Mouse (Mus musculus): Measurements from ENCODE around the gene Atm. TPM values are rescaled to one million over a fixed set of nuclear protein-coding genes. Genes with fewer than 3 reads are reported as not detected.

Gene Atm
- polyA plus RNA-seq, 1 experiment from 2014 or later: 10.0 TPM

DNA sequence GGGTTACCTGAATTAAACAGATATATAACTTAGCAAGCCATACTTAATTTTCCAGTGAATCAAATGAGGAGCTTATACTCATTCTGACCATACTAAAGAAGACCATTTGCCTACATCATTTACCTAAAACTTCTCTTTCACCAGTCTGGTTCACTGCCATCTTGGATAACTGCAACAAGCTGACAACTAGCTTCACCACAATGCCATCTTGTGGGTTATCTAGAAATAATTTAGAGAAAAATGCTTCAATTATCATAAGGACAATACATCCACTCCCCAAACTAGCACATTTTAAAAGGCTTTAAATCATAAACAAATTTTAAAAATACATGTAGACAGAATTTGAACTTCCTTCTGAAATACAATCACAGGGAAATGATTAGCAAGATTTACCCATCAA lies 50.7 kb downstream of the Atm start:
- Histone ChIP-seq H3K27me3 (replicated peaks) (no peaks in the 10 kb centered on the region), H3K4me2 (no peak overlapping the region), H3K4me3 (no peak overlapping the region), H3K27ac (ENCODE audit: poor library complexity, severe bottlenecking) (no peak overlapping the region), H3K4me1 (replicated peaks) (no peaks in the 10 kb centered on the region), H3K9me3 (replicated peaks) (no peaks in the 10 kb centered on the region), H3K9ac (no peak overlapping the region), H3K36me3 (peaks cover 48% of the 10 kb centered on the region)
- no peak for ATAC-seq (ENCODE audit: insufficient number of reproducible peaks, low FRiP score)

DNA sequence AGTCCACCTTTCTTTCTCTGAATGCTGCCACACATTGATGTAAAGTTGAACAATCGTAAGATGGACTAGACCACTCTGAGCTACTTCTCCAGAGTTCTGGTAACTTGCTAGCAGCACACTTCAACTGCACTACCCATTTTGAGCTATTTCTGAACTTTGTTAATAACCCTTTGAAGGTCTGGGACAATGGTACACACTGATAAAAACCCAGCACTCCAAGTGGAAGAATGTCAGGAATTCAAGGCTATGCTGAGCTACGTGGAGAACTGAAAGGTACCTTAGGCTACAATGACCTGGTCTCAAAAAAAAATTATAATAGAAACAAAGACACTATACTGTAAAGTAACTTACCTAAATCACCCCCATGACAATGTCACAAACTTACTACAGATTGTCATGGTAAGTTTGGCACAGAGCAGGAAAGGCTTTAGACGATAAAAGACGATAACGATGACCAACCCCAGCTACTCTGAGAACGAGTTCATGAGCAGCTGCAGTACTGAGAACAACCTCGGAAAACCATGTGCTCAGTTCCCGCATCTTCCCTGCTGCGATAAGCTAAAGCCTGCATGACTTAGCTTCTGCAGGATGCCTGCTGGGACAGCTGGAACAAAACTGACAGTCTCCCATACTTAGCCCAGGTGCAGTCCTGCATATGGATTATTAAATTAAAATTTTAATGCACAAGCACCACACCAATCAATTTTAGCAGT lies 63.6 kb downstream of the Atm start:
- Histone ChIP-seq H3K9me3 (replicated peaks) (no peaks in the 10 kb centered on the region), H3K4me1 (replicated peaks) (peaks cover 15% of the 10 kb centered on the region), H3K36me3 (peaks cover 15% of the 10 kb centered on the region), H3K4me3 (no peak overlapping the region), H3K27ac (ENCODE audit: poor library complexity, severe bottlenecking) (no peak overlapping the region), H3K9ac (no peak overlapping the region), H3K4me2 (0 out of 2 replicates have a peak overlapping the region, but pooled peaks have one; percentile 21), H3K27me3 (replicated peaks) (no peaks in the 10 kb centered on the region)
- 39% methylated on average over 9 of the region's 9 CpGs for WGBS
- no peak for ATAC-seq (ENCODE audit: insufficient number of reproducible peaks, low FRiP score)

DNA sequence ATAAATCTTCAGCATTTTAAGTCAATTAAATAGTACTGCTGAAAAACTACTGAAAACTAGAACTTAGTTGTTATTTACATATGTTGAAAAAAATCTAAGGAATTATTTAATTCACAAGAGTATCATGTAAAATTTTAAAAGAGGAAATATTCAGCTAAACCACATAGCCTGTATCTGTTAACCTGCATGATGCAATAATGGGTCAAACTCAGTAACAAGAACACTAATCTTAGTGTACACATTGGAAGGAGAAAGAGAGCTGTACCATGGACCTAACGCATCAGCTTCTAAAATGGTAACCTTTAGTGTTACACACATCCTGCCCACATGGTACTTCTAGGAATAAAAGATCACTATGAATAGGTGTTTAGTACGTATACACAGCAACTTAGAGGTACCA lies 84.5 kb downstream of the Atm start:
- ATAC-seq (ENCODE audit: insufficient number of reproducible peaks, low FRiP score): no peak
- Histone ChIP-seq H3K4me3 (no peak overlapping the region), H3K27me3 (replicated peaks) (no peaks in the 10 kb centered on the region), H3K9me3 (replicated peaks) (no peaks in the 10 kb centered on the region), H3K4me1 (replicated peaks) (no peaks in the 10 kb centered on the region), H3K4me2 (no peak overlapping the region), H3K36me3 (peaks cover 45% of the 10 kb centered on the region), H3K9ac (no peak overlapping the region), H3K27ac (ENCODE audit: poor library complexity, severe bottlenecking) (no peak overlapping the region)
- WGBS: 92% methylated on average over 2 of the region's 2 CpGs

DNA sequence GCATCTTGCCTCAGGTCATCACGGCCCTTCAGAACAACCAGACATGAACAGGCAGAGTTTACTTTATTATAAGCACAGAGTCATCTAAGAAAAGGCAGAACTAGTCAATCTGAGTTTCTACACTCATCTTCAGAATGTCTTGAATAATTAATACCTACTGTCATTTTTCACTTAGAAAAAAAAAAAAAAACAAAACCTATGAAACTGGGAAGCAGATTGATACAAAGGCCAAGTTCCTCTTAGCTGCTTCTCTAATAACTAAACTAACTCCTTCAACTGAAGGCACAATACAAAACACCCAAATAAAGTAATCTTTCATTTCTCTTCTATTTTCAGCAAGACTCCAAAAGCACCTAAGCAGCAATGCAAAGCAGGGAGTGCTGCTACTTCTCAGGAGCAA lies 85.9 kb downstream of the Atm start:
- Histone ChIP-seq H3K27me3 (replicated peaks) (no peaks in the 10 kb centered on the region), H3K4me1 (replicated peaks) (no peaks in the 10 kb centered on the region), H3K9ac (no peak overlapping the region), H3K9me3 (replicated peaks) (no peaks in the 10 kb centered on the region), H3K27ac (ENCODE audit: poor library complexity, severe bottlenecking) (no peak overlapping the region), H3K4me3 (no peak overlapping the region), H3K4me2 (no peak overlapping the region), H3K36me3 (peaks cover 49% of the 10 kb centered on the region)
- ATAC-seq (ENCODE audit: insufficient number of reproducible peaks, low FRiP score): no peak
- WGBS: 88% methylated on average over 1 of the region's 1 CpGs

- Histone ChIP-seq H3K4me1 (replicated peaks) (peaks cover 5% of the 10 kb centered on the region; the same call in 1 of the 2 replicates), H3K9me3 (replicated peaks) (no peaks in the 10 kb centered on the region), H3K27me3 (replicated peaks) (no peaks in the 10 kb centered on the region), H3K27ac (ENCODE audit: poor library complexity, severe bottlenecking) (no peak overlapping the region), H3K36me3 (peaks cover 17% of the 10 kb centered on the region), H3K4me2 (no peak overlapping the region), H3K4me3 (no peak overlapping the region), H3K9ac (no peak overlapping the region)
- 78% methylated on average over 14 of the region's 14 CpGs for WGBS
- no peak for ATAC-seq (ENCODE audit: insufficient number of reproducible peaks, low FRiP score)
These were observed 100.5 kb downstream of the Atm start for GRCm38 (mm10) chr9:53435830-53436570.

GRCm38 (mm10) chr9:53427638-53428037 lies 108.9 kb downstream of the Atm start:
- Histone ChIP-seq H3K4me1 (replicated peaks) (no peaks in the 10 kb centered on the region), H3K27me3 (replicated peaks) (no peaks in the 10 kb centered on the region), H3K4me3 (no peak overlapping the region), H3K9me3 (replicated peaks) (no peaks in the 10 kb centered on the region), H3K36me3 (no peaks in the 10 kb centered on the region), H3K4me2 (no peak overlapping the region), H3K27ac (ENCODE audit: poor library complexity, severe bottlenecking) (no peak overlapping the region), H3K9ac (no peak overlapping the region)
- 69% methylated on average over 3 of the region's 3 CpGs for WGBS
- ATAC-seq (ENCODE audit: insufficient number of reproducible peaks, low FRiP score): no peak

DNA sequence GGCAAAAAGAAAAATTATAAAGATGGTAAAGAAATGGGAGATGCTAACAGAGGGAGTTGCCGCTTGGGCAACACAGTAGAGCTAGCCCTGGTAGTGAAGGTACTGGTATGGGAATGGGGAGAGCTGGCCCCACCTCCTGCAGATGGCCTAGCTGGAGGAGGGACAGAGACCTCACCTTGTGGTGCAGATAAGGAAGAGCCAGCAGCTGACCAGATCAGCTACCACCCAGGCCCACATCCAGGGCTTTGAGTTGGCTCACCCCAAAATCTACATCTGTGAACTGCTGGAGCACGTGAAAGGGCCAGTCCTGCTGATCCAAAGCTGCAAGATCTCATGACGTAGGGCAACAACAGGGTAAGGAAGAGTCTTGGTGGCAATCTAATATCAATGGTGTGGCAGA lies 109.8 kb downstream of the Atm start:
- Histone ChIP-seq H3K4me2 (no peak overlapping the region), H3K4me3 (no peak overlapping the region), H3K9me3 (replicated peaks) (no peaks in the 10 kb centered on the region), H3K27me3 (replicated peaks) (no peaks in the 10 kb centered on the region), H3K4me1 (replicated peaks) (no peaks in the 10 kb centered on the region), H3K9ac (no peak overlapping the region), H3K36me3 (no peaks in the 10 kb centered on the region), H3K27ac (ENCODE audit: poor library complexity, severe bottlenecking) (no peak overlapping the region)
- ATAC-seq (ENCODE audit: insufficient number of reproducible peaks, low FRiP score): no peak
- 78% methylated on average over 3 of the region's 3 CpGs for WGBS

DNA sequence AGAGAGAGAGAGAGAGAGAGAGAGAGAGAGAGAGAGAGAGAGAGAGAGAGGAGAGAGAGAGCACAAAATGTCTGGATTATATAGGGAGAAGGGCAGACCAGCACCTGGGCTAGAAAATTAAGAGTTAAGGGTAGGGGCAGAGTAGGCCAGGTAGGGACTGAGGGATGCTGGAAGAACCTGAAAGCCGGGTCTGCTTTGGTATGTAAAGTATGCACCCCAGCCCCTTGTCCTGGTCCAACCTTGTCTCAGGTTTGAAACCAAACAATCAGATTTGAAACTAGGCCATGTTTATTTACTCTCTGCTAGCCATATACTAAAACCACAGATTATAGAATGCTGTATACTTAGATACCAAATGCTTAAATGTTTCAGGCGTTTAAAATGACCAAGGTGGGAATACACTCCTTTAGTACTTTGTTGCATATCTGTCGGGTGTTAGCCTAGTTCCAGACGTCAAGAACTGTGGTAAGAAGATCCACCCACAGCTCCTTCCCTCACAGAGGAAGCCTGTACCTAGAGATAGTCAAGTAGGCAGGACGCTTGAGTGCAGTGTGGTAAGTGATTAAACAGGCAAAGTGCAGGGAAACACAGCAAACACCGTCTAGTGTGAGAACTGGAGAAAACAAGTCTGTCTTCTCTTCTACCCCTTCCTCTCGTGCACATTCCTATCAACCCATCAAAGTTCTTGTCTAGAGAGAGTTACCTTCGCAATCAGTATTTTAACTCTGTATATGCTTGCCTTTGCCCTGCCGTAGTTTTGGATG lies 114.2 kb downstream of the Atm start:
- no peaks in the 10 kb centered on the region for H3K27me3 ChIP-seq (replicated peaks)
- H3K9ac ChIP-seq: no peak overlapping the region
- 44% methylated on average over 9 of the region's 9 CpGs for WGBS
- H3K9me3 ChIP-seq (replicated peaks): peaks cover 7% of the 10 kb centered on the region; the same call in 1 of the 2 replicates
- ATAC-seq (ENCODE audit: insufficient number of reproducible peaks, low FRiP score): 0 out of 2 replicates have a peak, but pooled peaks have one; percentile 61
- no peaks in the 10 kb centered on the region for H3K36me3 ChIP-seq
- no peak overlapping the region for H3K27ac ChIP-seq (ENCODE audit: poor library complexity, severe bottlenecking)
- no peak overlapping the region for H3K4me2 ChIP-seq
- no peak overlapping the region for H3K4me3 ChIP-seq
- H3K4me1 ChIP-seq (replicated peaks): no peaks in the 10 kb centered on the region

GRCm38 (mm10) chr9:53409427-53409826 lies 127.1 kb downstream of the Atm start:
- whole genome bisulfite sequencing: 87% methylated on average over 3 of the region's 3 CpGs
- H3K27me3 ChIP-seq (replicated peaks): no peaks in the 10 kb centered on the region
- H3K9ac ChIP-seq: no peak overlapping the region
- H3K9me3 ChIP-seq (replicated peaks): no peaks in the 10 kb centered on the region
- H3K4me3 ChIP-seq: no peak overlapping the region
- H3K27ac ChIP-seq (ENCODE audit: poor library complexity, severe bottlenecking): no peak overlapping the region
- H3K4me1 ChIP-seq (replicated peaks): 0 out of 2 replicates have a peak, but pooled peaks cover 4% of the 10 kb centered on the region
- no peak overlapping the region for H3K4me2 ChIP-seq
- H3K36me3 ChIP-seq: no peaks in the 10 kb centered on the region
- no peak for ATAC-seq (ENCODE audit: insufficient number of reproducible peaks, low FRiP score)

DNA sequence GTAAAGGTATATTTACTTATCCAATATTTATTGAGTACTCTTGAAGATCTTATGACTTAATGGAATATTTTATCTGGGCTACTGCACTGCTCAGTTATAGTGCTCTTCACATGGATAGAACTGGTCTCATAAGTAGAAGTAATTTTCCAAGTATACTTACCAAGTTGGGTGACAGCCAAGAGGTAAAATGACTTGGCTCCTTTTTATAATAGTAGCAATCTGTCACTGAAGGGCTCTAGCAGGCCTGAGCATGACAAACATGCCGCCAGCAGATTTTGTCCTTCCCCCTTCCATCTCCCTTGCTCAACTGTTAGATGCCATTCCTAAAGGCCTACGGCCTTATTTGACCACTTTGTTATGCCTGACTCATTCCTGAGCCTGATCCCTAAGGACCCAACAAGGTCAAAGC lies 127.6 kb downstream of the Atm start:
- Histone ChIP-seq H3K9ac (no peak overlapping the region), H3K9me3 (replicated peaks) (no peaks in the 10 kb centered on the region), H3K27ac (ENCODE audit: poor library complexity, severe bottlenecking) (no peak overlapping the region), H3K4me2 (no peak overlapping the region), H3K27me3 (replicated peaks) (no peaks in the 10 kb centered on the region), H3K36me3 (no peaks in the 10 kb centered on the region), H3K4me3 (no peak overlapping the region), H3K4me1 (replicated peaks) (0 out of 2 replicates have a peak, but pooled peaks cover 5% of the 10 kb centered on the region)
- WGBS: 56% methylated on average over 2 of the region's 2 CpGs
- ATAC-seq (ENCODE audit: insufficient number of reproducible peaks, low FRiP score): no peak

GRCm38 (mm10) chr9:53408548-53408947 lies 128.0 kb downstream of the Atm start:
- Histone ChIP-seq H3K4me1 (replicated peaks) (0 out of 2 replicates have a peak, but pooled peaks cover 5% of the 10 kb centered on the region), H3K4me2 (no peak overlapping the region), H3K4me3 (no peak overlapping the region), H3K9me3 (replicated peaks) (no peaks in the 10 kb centered on the region), H3K27ac (ENCODE audit: poor library complexity, severe bottlenecking) (no peak overlapping the region), H3K27me3 (replicated peaks) (no peaks in the 10 kb centered on the region), H3K36me3 (no peaks in the 10 kb centered on the region), H3K9ac (no peak overlapping the region)
- 78% methylated on average over 4 of the region's 4 CpGs for WGBS
- ATAC-seq (ENCODE audit: insufficient number of reproducible peaks, low FRiP score): no peak
